Mouse (Mus musculus): ENCODE measurements at regions not wholly inside any gene's neighbourhood (a gene's known extent, or its start where the extent isn't known, plus 50 kb on each side); places are given as distances from the start of the nearest gene placed in this dataset.

DNA sequence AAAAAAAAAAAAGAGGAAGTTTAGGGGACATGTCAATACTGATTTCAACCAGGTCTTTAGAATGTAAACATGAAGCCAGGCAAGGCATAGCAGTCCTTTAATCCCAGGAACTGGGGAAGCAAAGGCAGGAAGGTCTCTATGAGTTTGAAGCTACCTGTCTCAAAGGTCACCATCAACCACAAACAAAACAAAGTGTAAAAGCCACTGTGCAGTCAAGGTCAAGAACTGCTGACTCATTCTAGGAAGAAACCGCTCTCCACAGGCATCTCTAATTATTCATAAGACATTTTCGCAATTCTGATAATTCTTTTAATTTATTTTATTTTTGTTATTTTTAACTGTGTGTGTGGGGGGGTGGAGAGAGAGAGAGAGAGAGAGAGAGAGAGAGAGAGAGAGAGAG, 364.0 kb downstream of the Cntnap4 start:
- peak; percentile 7 to 52 for DNase-seq (ENCODE audit: inconsistent age in 2 of 2, low spot score in 1 of 2)

DNA sequence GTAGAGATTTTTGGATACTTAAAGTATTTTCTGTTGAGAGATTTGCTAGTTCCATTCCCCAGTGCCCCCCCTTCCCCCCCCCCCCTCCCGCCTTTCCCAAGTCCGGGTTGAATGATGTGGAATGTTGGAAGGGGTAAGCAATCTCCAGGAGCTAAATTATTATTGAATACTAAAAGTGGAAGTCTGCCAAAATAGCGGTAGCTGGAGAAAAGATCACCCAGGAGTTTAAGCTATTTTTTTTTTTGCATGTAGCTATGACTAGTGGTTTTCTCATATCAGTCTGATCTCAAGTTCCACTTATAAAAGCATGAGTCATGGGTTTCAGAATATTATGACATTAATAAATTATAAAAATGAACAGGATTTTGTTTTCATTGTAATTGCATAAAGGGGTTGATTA, 365.6 kb downstream of the Cntnap4 start:
- DNase-seq (ENCODE audit: inconsistent age in 2 of 2, low spot score in 1 of 2): no peak

DNA sequence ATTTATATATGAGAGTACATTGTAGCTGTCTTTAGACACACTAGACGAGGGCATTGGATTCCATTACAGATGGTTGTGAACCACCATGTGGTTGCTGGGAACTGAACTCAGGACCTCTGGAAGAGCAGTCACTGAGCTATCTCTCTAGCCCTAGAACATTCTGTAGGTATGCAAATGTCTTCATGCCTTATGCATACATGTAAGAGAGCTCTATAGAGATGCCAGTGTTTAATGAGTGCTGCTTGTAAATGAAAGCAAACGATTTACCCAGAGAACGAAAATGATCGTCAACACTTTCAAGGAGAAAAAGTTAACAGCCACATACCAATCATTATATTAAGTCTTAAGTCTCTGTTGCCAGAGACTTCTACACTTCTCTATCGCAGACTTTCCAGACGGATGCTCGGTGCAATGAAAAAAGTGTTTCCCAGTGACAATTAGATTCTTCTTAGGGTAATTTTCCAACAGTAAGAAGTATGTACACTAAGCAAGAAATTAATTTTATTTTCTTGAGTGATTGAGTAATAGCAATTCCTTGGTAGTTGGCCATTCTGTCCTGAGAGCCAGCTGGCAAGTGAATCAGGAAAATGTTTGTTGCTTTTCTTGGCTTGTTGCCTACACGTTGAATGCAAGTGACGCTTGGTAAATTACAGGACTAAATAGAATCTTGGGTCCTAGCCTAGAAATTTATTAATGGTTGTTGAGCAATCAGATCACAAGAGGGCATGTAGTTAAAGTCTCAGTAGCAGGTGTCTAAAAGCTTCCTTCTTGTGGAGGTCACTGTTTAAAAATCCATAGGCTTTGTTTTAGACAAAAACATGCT, 366.3 kb downstream of the Cntnap4 start:
- peak; percentile 9 to 88 for DNase-seq (ENCODE audit: inconsistent age in 2 of 2, low spot score in 1 of 2)

GRCm38 (mm10) chr8:112972418-112972817, 402.6 kb downstream of the Cntnap4 start:
- peak; percentile 57 to 88 for DNase-seq (ENCODE audit: inconsistent age in 2 of 2, low spot score in 1 of 2)

GRCm38 (mm10) chr8:112975734-112976133, 405.9 kb downstream of the Cntnap4 start:
- no peak for DNase-seq (ENCODE audit: inconsistent age in 2 of 2, low spot score in 1 of 2)

DNA sequence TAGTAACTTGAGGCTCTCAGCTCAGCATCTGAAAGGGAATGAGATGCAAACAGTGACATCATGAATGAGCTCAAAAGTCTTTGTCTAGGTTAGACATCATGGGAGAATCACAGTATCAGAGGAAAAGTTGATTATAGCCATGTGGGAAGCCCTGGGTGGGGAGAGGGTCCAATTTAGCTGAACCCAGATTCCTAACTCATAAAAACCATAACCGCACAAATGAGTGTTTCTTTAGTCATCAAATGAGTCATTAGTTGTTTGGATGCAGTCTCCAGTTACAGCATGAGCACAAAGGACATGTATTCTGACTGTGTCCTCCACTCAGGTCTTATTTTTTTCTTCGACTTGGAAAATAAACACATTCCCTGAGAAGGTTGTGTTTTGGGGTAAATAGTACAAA, 406.5 kb downstream of the Cntnap4 start:
- DNase-seq (ENCODE audit: inconsistent age in 2 of 2, low spot score in 1 of 2): no peak

DNA sequence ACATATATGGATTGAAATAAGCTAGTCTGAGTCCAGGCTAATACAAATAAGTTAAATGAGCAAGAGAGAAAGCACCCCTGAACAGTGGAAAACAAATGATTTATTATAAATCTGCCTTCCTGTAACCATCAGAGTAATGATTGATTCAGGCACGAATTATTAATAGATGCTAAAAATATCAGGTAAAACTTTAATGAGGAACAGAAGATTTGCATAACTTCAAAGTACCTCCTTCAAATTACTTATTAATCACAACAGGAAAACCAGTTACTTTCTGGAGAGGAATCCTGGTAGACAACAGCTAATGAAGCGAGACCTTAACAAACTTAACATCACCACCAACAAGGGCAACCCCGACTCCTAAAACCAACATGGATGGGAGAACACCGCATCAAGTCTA, 423.9 kb downstream of the Cntnap4 start:
- no peak for DNase-seq (ENCODE audit: inconsistent age in 2 of 2, low spot score in 1 of 2)

DNA sequence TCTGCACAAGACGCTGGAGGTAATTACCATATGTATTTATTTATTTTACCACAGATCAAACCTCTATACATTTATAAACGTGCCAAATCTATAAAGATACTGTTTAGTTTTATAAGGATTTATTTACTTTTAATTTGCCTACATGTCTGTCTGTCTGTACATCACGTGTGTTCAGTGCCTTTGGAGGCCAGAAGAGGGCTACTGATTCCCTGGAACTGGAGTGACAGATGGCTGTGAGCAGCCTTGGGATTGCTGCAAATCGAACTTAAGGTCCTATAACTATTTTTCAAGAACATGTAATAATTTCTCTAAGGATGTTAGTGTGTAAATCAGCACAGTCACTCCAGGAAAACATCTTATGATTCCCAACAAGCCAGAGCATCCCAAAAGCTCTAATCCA, 437.5 kb downstream of the Cntnap4 start:
- peak in 1 of 2 experiments; percentile 18 for DNase-seq (ENCODE audit: inconsistent age in 2 of 2, low spot score in 1 of 2)

- DNase-seq (ENCODE audit: inconsistent age in 2 of 2, low spot score in 1 of 2): no peak
Measured at GRCm38 (mm10) chr8:113028880-113029279, 459.0 kb downstream of the Cntnap4 start.

DNA sequence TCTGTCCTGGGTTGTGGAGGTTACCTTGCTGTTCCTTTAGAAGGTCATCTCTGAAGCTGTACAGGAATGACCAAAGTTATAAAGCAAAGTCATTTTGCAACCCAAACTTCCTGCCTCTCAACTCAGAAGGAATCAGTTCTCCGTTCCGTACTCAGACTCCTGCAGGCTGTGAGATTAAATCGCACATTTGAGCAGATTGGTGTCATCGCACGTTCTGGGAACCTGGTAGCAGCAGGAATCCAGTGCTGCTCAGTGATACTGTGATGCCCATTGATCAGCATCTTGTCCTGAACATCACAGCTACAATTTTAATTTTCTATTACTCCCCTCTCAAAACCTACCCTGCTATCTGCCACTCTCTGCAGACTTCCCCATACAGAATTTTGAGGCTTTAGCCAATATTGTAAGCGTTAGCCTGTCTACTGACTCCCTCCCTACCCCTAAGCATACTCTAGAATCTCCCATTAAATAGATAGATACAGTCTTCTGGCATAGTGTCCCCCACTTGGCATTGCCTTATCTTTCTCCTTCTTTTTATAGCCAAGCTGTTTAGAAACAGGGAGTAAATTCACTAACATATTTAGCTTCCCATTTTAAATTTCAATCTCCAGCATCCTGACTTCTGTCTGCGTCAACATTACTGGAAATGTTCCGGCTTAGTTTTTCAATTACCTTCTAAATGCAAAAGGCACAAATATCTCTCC, 482.1 kb downstream of the Cntnap4 start:
- DNase-seq (ENCODE audit: inconsistent age in 2 of 2, low spot score in 1 of 2): no peak

DNA sequence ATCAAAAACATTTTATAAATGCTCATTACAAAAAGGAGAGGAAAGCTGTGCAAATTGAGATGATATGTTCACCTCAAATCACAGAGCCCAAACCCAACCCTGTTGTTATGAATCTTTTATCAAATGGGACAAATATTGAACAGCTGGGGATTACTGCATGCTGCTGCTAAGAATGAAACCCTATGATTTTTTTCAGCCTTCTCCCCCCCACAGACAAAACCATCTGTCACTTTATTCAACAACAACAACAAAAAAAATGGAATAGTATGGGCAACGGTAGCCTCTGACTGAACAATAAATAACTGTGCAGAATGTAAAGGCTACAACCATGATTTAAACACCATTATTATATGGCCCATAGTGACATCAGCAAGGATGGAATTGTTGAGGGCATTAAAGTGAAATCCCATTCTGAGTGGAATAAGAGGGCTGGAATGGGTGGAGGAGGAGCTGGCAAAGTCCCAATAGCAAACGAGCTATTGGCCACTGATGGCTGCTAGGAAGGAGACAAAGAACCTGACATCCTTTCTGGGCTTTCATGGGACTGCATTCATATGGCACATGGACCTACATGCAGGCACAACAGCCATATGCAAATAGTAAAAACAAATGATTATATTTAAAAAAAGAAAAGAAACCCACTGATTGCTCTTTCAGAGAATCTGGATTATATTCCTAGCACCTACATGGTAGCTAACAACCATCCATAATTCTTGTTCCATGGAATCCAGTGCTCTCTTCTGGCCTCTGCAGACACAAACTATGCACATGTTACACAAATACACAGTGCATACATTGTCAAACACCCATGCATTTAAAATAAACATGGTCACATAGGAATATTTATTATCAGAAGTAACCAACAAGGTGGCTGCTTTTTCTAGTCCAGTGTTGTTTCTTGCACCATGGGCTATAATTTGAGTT, 495.7 kb downstream of the Cntnap4 start:
- no peak for DNase-seq (ENCODE audit: inconsistent age in 2 of 2, low spot score in 1 of 2)

DNA sequence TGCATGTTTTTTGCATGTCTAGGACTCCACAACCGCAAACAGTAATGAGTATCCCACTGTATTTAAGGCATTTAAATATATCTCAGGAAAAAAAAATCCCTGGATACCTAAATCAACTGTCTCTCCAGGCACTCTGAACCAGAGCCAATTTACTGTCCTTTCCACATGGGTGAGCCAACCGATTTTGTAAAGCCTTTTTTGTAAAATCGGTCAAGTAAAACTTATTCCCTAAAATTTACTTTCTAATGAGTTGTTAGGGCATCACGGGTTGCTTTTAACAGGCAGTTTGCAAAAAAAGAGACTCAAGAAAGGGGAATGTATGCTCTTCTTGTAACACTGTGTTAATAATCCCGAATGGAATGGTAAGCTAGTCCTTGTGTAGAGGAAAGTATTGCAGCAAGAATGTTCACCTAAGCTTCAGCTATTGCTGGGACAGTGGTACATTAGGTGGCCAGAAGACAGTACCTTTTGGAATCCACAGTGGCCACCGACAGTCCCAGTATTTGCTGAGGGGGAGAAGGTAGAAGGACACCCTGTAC, 496.4 kb downstream of the Cntnap4 start:
- DNase-seq (ENCODE audit: inconsistent age in 2 of 2, low spot score in 1 of 2): no peak

DNA sequence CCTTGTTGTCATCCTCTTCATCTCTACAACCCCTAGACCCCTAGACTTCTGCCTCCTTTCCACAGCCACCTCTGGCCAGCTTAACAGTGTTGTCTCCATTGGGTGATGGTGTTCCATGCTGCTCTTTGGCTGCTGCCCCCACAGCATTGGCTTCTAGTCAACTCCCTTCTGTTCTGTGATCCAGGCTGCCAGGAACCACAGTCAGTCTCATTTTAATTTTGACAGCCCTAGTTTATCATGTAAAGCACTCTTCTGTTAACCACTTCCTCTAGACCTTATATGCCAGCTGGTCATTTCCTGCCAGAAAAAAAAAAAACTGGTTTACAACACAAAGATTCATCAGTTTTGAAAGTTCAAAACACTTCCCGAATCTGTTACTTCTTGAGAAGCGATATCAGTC, 514.1 kb downstream of the Cntnap4 start:
- no peak for DNase-seq (ENCODE audit: inconsistent age in 2 of 2, low spot score in 1 of 2)

DNA sequence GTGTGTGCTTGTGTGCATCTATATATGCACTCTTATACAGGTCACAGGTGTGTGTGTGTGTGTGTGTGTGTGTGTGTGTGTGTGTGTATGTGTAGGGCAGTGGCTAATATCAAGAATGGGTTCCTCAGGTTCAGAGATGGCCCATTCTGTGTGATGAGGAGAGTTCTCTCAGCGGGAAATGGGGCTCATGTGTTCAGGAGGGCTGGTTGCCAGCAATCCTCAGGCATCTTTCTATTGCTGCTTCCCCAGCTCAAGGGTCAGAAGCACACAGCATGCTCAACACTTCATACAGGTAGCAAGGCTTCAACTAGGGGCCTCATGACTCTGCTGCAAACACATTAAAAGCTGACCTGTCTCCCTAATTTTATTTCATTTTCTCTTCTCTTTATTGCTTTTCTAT, 517.7 kb downstream of the Cntnap4 start:
- DNase-seq (ENCODE audit: inconsistent age in 2 of 2, low spot score in 1 of 2): no peak

DNA sequence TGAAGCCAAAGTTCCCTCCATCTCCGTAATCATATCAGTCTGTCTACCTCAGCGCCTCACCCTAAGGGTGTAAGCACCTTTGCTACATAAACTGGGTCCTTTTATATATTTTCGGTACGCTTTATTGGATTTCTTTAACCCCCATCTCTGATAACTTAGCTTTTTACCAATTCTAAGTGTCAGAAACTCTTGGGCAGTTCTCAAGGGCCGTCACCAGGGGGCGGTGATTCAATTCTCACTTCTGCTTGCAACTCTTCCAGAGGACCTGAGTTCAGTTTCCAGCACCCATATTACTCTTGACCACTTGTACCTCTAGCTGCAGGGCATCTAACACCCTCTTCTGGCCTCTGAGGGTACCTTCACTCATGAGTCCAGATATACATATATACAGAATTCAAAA, 523.7 kb upstream of the Mon1b start:
- DNase-seq (ENCODE audit: inconsistent age in 2 of 2, low spot score in 1 of 2): peak; percentile 8 to 44

DNA sequence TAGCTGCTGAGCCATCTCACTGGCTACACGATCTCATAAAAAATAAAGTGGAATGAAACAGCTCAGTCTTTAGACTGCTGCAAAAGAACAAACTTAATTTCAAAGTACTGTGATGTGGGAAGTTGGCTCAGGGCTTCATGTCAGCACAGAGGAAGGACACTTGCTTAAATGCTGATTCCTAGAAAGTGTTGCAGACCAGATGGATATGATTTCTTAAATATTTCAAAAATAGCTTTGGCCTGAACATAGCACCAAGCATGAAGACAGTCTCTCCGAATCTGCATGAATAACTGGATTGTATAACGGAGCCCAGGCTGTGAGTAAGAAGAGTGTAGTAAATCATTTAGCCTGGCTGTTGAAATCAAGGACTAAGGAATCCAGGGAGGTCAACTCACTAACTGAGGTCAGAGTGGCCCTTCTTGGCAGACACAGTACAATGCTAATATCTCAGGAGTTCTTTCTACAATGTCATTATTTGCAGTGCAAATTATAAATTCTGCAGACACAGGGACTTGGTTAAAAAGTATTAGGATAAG, 521.2 kb upstream of the Mon1b start:
- peak; percentile 26 to 80 for DNase-seq (ENCODE audit: inconsistent age in 2 of 2, low spot score in 1 of 2)

GRCm38 (mm10) chr8:113117241-113117640, 518.1 kb upstream of the Mon1b start:
- peak in 1 of 2 experiments; percentile 31 for DNase-seq (ENCODE audit: inconsistent age in 2 of 2, low spot score in 1 of 2)

- DNase-seq (ENCODE audit: inconsistent age in 2 of 2, low spot score in 1 of 2): no peak
Measured at GRCm38 (mm10) chr8:113125586-113125985, 509.8 kb upstream of the Mon1b start.

GRCm38 (mm10) chr8:113137361-113137760, 498.0 kb upstream of the Mon1b start:
- no peak for DNase-seq (ENCODE audit: inconsistent age in 2 of 2, low spot score in 1 of 2)

DNA sequence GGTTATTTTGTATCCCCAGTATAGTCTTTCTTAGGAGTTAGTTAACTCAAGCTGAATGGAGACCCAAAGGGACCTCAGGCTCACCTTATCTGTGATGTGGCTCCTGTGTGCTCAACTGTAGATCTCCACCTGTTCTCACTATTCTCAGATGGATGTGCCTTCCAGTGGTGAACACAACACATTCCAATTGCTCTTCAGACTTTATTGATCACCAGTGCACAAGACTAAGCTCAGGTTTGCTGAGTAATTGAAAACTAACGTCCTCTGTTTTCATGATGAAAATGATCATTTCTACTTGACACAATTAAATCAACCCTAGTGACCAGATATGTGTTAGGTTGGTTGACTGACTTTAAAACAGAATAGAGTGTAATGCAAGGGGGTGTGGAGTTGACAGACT, 495.4 kb upstream of the Mon1b start:
- DNase-seq (ENCODE audit: inconsistent age in 2 of 2, low spot score in 1 of 2): no peak

- no peak for DNase-seq (ENCODE audit: inconsistent age in 2 of 2, low spot score in 1 of 2)
Measured at GRCm38 (mm10) chr8:113141131-113141530, 494.3 kb upstream of the Mon1b start.
